Comparison of ENCODE assay signal across 9 mouse cellular contexts in genomic region chr4:98511296-98511695, GRCm38 (mm10).
DNase-seq lines count a peak whose midpoint lies in the region; ATAC-seq and TF ChIP-seq lines count a peak whose summit lies in the region.
"Had no signal": no experiment of that assay in that cellular context is flagged by ENCODE, and none has a peak within 500 bp of the region (broad histone marks: within the 10 kb centered on the region; RNA-seq: fewer than 3 reads in every experiment).

No protein-coding gene starts in this region.

- no peak for DNase-seq in forebrain, embryonic 10.5 days (ENCODE audit: extremely low spot score, low spot score)
- no peak for DNase-seq in forebrain, embryonic 11.5 days (ENCODE audit: low spot score)
- DNase-seq in Patski (ENCODE audit: low read depth, low spot score): peak; percentile 96
- DNase-seq in heart, adult 18-20 months: peak; percentile 48 to 57
- peak; percentile 54 for DNase-seq in kidney, postnatal 0 days (ENCODE audit: low spot score)
- DNase-seq in frontal cortex, postnatal 36 days (ENCODE audit: low spot score in 2 of 2): no peak
- no peak for DNase-seq in retina, postnatal 1 day

- CTCF ChIA-PET in Patski (lab: Charles Lee): interaction anchor here (0.8 to 1.4 kb wide), 3 partner anchors 35 to 190 kb away, joined by 3 to 5 read pairs (median 3); no protein-coding TSS in a partner anchor

- no peak overlapping the region for H3K4me2 ChIP-seq in forebrain, embryonic 11.5 days (ENCODE audit: low read depth, low read length, severe bottlenecking)
- H3K4me2 ChIP-seq in kidney, postnatal 0 days (ENCODE audit: low read length): no peak overlapping the region
- no peak overlapping the region for H3K4me2 ChIP-seq in stomach, embryonic 14.5 days (replicated peaks; ENCODE audit: low read depth, low read length)
- H3K4me2 ChIP-seq: midbrain, embryonic 12.5 days had no signal

- H3K36me3 ChIP-seq in forebrain, embryonic 10.5 days (replicated peaks): no peaks in the 10 kb centered on the region
- H3K36me3 ChIP-seq in forebrain, embryonic 11.5 days (ENCODE audit: control insufficient read depth, insufficient read depth, low read length): no peaks in the 10 kb centered on the region
- H3K36me3 ChIP-seq in kidney, postnatal 0 days (ENCODE audit: insufficient read depth, low read length): peaks cover 5% of the 10 kb centered on the region; the same call in 1 of the 2 replicates
- H3K36me3 ChIP-seq in stomach, embryonic 14.5 days (ENCODE audit: control insufficient read depth, insufficient read depth, low read length): peaks cover 2% of the 10 kb centered on the region; the same call in 1 of the 2 replicates
- H3K36me3 ChIP-seq: midbrain, embryonic 12.5 days had no signal

- in situ Hi-C loops in Patski (cut with MboI; ENCODE audit: low pct_unique_long_range_greater_than_20kb): no loop called here

- H3K9me3 ChIP-seq in forebrain, embryonic 10.5 days: no peaks in the 10 kb centered on the region
- H3K9me3 ChIP-seq in forebrain, embryonic 11.5 days (ENCODE audit: control insufficient read depth, low read length): no peaks in the 10 kb centered on the region
- no peaks in the 10 kb centered on the region for H3K9me3 ChIP-seq in kidney, postnatal 0 days (replicated peaks; ENCODE audit: low read length)
- H3K9me3 ChIP-seq in stomach, embryonic 14.5 days (ENCODE audit: control insufficient read depth, low read depth, low read length): no peaks in the 10 kb centered on the region
- H3K9me3 ChIP-seq: midbrain, embryonic 12.5 days had no signal

- no peak for TF ChIP-seq CTCF in Patski (IDR thresholded peaks at IDR 0.05)
- no peak for TF ChIP-seq CTCF in kidney, postnatal 0 days (IDR thresholded peaks at IDR 0.05; ENCODE audit: low read depth)

- peak overlapping the region; percentile 30; the same call in 1 of the 2 replicates for H3K27ac ChIP-seq in forebrain, embryonic 10.5 days
- no peak overlapping the region for H3K27ac ChIP-seq in forebrain, embryonic 11.5 days (ENCODE audit: low read depth, low read length)
- peak overlapping the region; percentile 51 for H3K27ac ChIP-seq in kidney, postnatal 0 days
- H3K27ac ChIP-seq in stomach, embryonic 14.5 days (ENCODE audit: low read length): peak overlapping the region; percentile 33; the same call in 1 of the 2 replicates
- H3K27ac ChIP-seq: midbrain, embryonic 12.5 days had no signal

- H3K27me3 ChIP-seq in forebrain, embryonic 10.5 days (ENCODE audit: poor library complexity, severe bottlenecking): no peaks in the 10 kb centered on the region
- H3K27me3 ChIP-seq in forebrain, embryonic 11.5 days (ENCODE audit: control insufficient read depth, insufficient read depth, low read length): no peaks in the 10 kb centered on the region
- H3K27me3 ChIP-seq in Patski: no peaks in the 10 kb centered on the region
- H3K27me3 ChIP-seq in kidney, postnatal 0 days (ENCODE audit: insufficient read depth, low read length): no peaks in the 10 kb centered on the region
- no peaks in the 10 kb centered on the region for H3K27me3 ChIP-seq in stomach, embryonic 14.5 days (ENCODE audit: control insufficient read depth, insufficient read depth, low read length)
- H3K27me3 ChIP-seq: midbrain, embryonic 12.5 days had no signal

- H3K4me3 ChIP-seq in forebrain, embryonic 10.5 days: no peak overlapping the region
- H3K4me3 ChIP-seq in forebrain, embryonic 11.5 days (ENCODE audit: low read depth, low read length): no peak overlapping the region
- H3K4me3 ChIP-seq in kidney, postnatal 0 days (replicated peaks; ENCODE audit: low read depth, low read length): no peak overlapping the region
- H3K4me3 ChIP-seq in stomach, embryonic 14.5 days (ENCODE audit: low read depth, low read length): no peak overlapping the region
- H3K4me3 ChIP-seq: midbrain, embryonic 12.5 days had no signal

- 85% methylated on average over 2 of the region's 2 CpGs for WGBS in forebrain, embryonic 10.5 days
- WGBS in forebrain, embryonic 11.5 days: 68% methylated on average over 2 of the region's 2 CpGs
- 43% methylated on average over 2 of the region's 2 CpGs for WGBS in kidney, postnatal 0 days
- WGBS in stomach, embryonic 14.5 days: 42% methylated on average over 2 of the region's 2 CpGs

- POLR2A ChIA-PET in Patski (lab: Charles Lee): interaction anchor here (1.5 kb wide), 1 partner anchor 191 kb away, joined by 3 read pairs; no protein-coding TSS in a partner anchor

- H3K9ac ChIP-seq in forebrain, embryonic 11.5 days (ENCODE audit: low read length): no peak overlapping the region
- H3K9ac ChIP-seq in kidney, postnatal 0 days (ENCODE audit: low read depth, low read length): no peak overlapping the region
- H3K9ac ChIP-seq in stomach, embryonic 14.5 days (replicated peaks; ENCODE audit: low read depth, low read length): no peak overlapping the region
- H3K9ac ChIP-seq: midbrain, embryonic 12.5 days had no signal

- peaks cover 11% of the 10 kb centered on the region; the same call in 1 of the 2 replicates for H3K4me1 ChIP-seq in forebrain, embryonic 10.5 days
- 0 out of 2 replicates have a peak, but pooled peaks cover 2% of the 10 kb centered on the region for H3K4me1 ChIP-seq in forebrain, embryonic 11.5 days (replicated peaks; ENCODE audit: control insufficient read depth, insufficient read depth, low read length)
- 0 out of 2 replicates have a peak, but pooled peaks cover 4% of the 10 kb centered on the region for H3K4me1 ChIP-seq in kidney, postnatal 0 days (replicated peaks; ENCODE audit: insufficient read depth, low read length)
- no peaks in the 10 kb centered on the region; the same call in 1 of the 2 replicates for H3K4me1 ChIP-seq in stomach, embryonic 14.5 days (ENCODE audit: control insufficient read depth, insufficient read depth, low read length)
- H3K4me1 ChIP-seq: midbrain, embryonic 12.5 days had no signal

- ATAC-seq in forebrain, embryonic 11.5 days (replicated peaks; ENCODE audit: low FRiP score): no peak
- ATAC-seq in Patski: peak; percentile 89
- peak; percentile 46; the same call in 1 of the 2 replicates for ATAC-seq in kidney, postnatal 0 days (replicated peaks; ENCODE audit: low FRiP score, low read depth)
- ATAC-seq in stomach, embryonic 14.5 days (ENCODE audit: insufficient number of reproducible peaks, insufficient read depth, low FRiP score, low read depth): peak; percentile 71; the same call in 1 of the 2 replicates

Comparison
In these comparisons a context has a peak if more than half of its experiments do, and no peak if none do; other contexts are left out.
1. DNase-seq: peak in Patski (single experiment), heart, adult 18-20 months (2 of 2) and kidney, postnatal 0 days (single experiment); none in forebrain, embryonic 10.5 days (single experiment), forebrain, embryonic 11.5 days (single experiment), frontal cortex, postnatal 36 days (0 of 2) and retina, postnatal 1 day (single experiment).